Mouse (Mus musculus) granulocyte monocyte progenitor cell, adult 5-6 weeks (primary cell): ENCODE measurements at regions not wholly inside any gene's neighbourhood (a gene's known extent, or its start where the extent isn't known, plus 50 kb on each side); places are given as distances from the start of the nearest gene placed in this dataset.

Source experiments
- ATAC-seq: replicated peaks from 2 replicates; pipeline ENCODE4 v1.8.0; 2016; ENCODE audit warnings: mild to moderate bottlenecking, moderate TSS enrichment, inconsistent platforms; ENCODE audit not compliant: poor library complexity, severe bottlenecking

- no peak for ATAC-seq
These were observed 68.5 kb upstream of the Fer start for GRCm38 (mm10) chr17:63794352-63794751.

- ATAC-seq = no peak
These were observed 64.5 kb upstream of the Fer start for GRCm38 (mm10) chr17:63798381-63798780.

GRCm38 (mm10) chr17:63798961-63799531 is 63.8 kb upstream of the Fer start:
- no peak for ATAC-seq

GRCm38 (mm10) chr17:63801411-63801810 is 61.5 kb upstream of the Fer start:
- no peak for ATAC-seq

- no peak for ATAC-seq
These were observed 60.0 kb upstream of the Fer start for GRCm38 (mm10) chr17:63802846-63803245.

- ATAC-seq = peak; percentile 84
These were observed 59.3 kb upstream of the Fer start for GRCm38 (mm10) chr17:63803599-63803998.

- no peak for ATAC-seq
These were observed 58.4 kb upstream of the Fer start for GRCm38 (mm10) chr17:63804416-63804815.

- ATAC-seq = no peak
These were observed 56.5 kb upstream of the Fer start for GRCm38 (mm10) chr17:63806360-63806759.

GRCm38 (mm10) chr17:63807590-63808228 is 55.2 kb upstream of the Fer start:
- ATAC-seq = no peak

GRCm38 (mm10) chr17:63808756-63809155 is 54.1 kb upstream of the Fer start:
- no peak for ATAC-seq

- ATAC-seq = no peak
These were observed 51.5 kb upstream of the Fer start for GRCm38 (mm10) chr17:63811246-63811785.

- ATAC-seq = no peak
These were observed 50.3 kb upstream of the Fer start for GRCm38 (mm10) chr17:63812586-63812985.
